Mouse (Mus musculus) megakaryocyte, embryonic 14.5 days (primary cell): Measurements from ENCODE around the gene Fmnl1.

Source experiments
- FLI1 ChIP-seq: IDR thresholded peaks from 2 replicates; pipeline ENCODE4 v1.6.1; 2012; ENCODE audit warnings: low read length, inconsistent platforms, mixed read lengths
- GATA1 ChIP-seq: IDR thresholded peaks from 3 replicates; pipeline ENCODE4 v1.6.1; 2012; ENCODE audit warnings: mixed read lengths, low read length, inconsistent platforms, borderline replicate concordance

- TF ChIP-seq GATA1 (no peak), FLI1 (no peak)
These were observed 35.3 kb downstream of the Fmnl1 start for GRCm38 (mm10) chr11:103206203-103206602.
